Mouse (Mus musculus): ENCODE measurements at regions not wholly inside any gene's neighbourhood (a gene's known extent, or its start where the extent isn't known, plus 50 kb on each side); places are given as distances from the start of the nearest gene placed in this dataset.

- intact Hi-C loops (cut with DNase I), result no loop called here
- no peak for DNase-seq
These were observed 59.3 kb upstream of the Bcor start for GRCm38 (mm10) chrX:12219474-12219873.

GRCm38 (mm10) chrX:12224314-12224713 is 64.2 kb upstream of the Bcor start:
- no peak for DNase-seq
- intact Hi-C loops (cut with DNase I), result no loop called here

GRCm38 (mm10) chrX:12225116-12225891 is 65.1 kb upstream of the Bcor start:
- intact Hi-C loops (cut with DNase I), result no loop called here
- no peak for DNase-seq

GRCm38 (mm10) chrX:12225892-12226206 is 65.7 kb upstream of the Bcor start:
- intact Hi-C loops (cut with DNase I), result no loop called here
- DNase-seq, result no peak

GRCm38 (mm10) chrX:12240505-12241011 is 80.4 kb upstream of the Bcor start:
- no peak for DNase-seq
- intact Hi-C loops (cut with DNase I), result no loop called here

GRCm38 (mm10) chrX:12241751-12242150 is 81.6 kb upstream of the Bcor start:
- intact Hi-C loops (cut with DNase I), result no loop called here
- DNase-seq, result no peak

GRCm38 (mm10) chrX:12249071-12249470 is 88.9 kb upstream of the Bcor start:
- no peak for DNase-seq
- intact Hi-C loops (cut with DNase I), result no loop called here

- intact Hi-C loops (cut with DNase I), result loop anchor here (5.0 to 10.0 kb wide), 5 partner anchors 93 to 625 kb away; no protein-coding TSS in a partner anchor
- DNase-seq, result no peak
These were observed 89.8 kb upstream of the Bcor start for GRCm38 (mm10) chrX:12249911-12250310.

- peak; percentile 31 to 43 for DNase-seq
- intact Hi-C loops (cut with DNase I), result loop anchor here (5.0 to 10.0 kb wide), 5 partner anchors 95 to 627 kb away; no protein-coding TSS in a partner anchor
These were observed 91.9 kb upstream of the Bcor start for GRCm38 (mm10) chrX:12251853-12252679.

- DNase-seq, result no peak
- intact Hi-C loops (cut with DNase I), result loop anchor here (5.0 to 10.0 kb wide), 5 partner anchors 95 to 628 kb away; no protein-coding TSS in a partner anchor
These were observed 92.5 kb upstream of the Bcor start for GRCm38 (mm10) chrX:12252680-12253021.

GRCm38 (mm10) chrX:12256758-12257157 is 96.6 kb upstream of the Bcor start:
- intact Hi-C loops (cut with DNase I), result loop anchor here (10.0 kb wide), 3 partner anchors 172 to 632 kb away; no protein-coding TSS in a partner anchor
- DNase-seq, result no peak

GRCm38 (mm10) chrX:12263834-12264233 is 103.7 kb upstream of the Bcor start:
- intact Hi-C loops (cut with DNase I), result no loop called here
- no peak for DNase-seq

GRCm38 (mm10) chrX:12284741-12285140 is 124.6 kb upstream of the Bcor start:
- no peak for DNase-seq
- intact Hi-C loops (cut with DNase I), result no loop called here

GRCm38 (mm10) chrX:12285141-12285540 is 125.0 kb upstream of the Bcor start:
- DNase-seq, result no peak
- intact Hi-C loops (cut with DNase I), result no loop called here

GRCm38 (mm10) chrX:12285976-12286909 is 126.1 kb upstream of the Bcor start:
- intact Hi-C loops (cut with DNase I), result no loop called here
- DNase-seq, result no peak

- no peak for DNase-seq
- intact Hi-C loops (cut with DNase I), result no loop called here
These were observed 126.9 kb upstream of the Bcor start for GRCm38 (mm10) chrX:12286910-12287522.

GRCm38 (mm10) chrX:12287656-12288561 is 127.8 kb upstream of the Bcor start:
- DNase-seq, result peak in 1 of 2 experiments; percentile 15
- intact Hi-C loops (cut with DNase I), result no loop called here

- intact Hi-C loops (cut with DNase I), result no loop called here
- DNase-seq, result no peak
These were observed 128.5 kb upstream of the Bcor start for GRCm38 (mm10) chrX:12288562-12289117.

- intact Hi-C loops (cut with DNase I), result no loop called here
These were observed 133.0 kb upstream of the Bcor start for GRCm38 (mm10) chrX:12293146-12293545.

More at GRCm38 (mm10) chrX:12293146-12293545, 133.0 kb upstream of the Bcor start:
- DNase-seq, result no peak
